Mouse (Mus musculus) spleen, adult 12 weeks (tissue): ENCODE measurements at regions not wholly inside any gene's neighbourhood (a gene's known extent, or its start where the extent isn't known, plus 50 kb on each side); places are given as distances from the start of the nearest gene placed in this dataset.
A peak's percentile ranks its signal among the peaks of the same experiment; 100 is the strongest.
"Not testable (repeated sequence)": the region's sequence is repeated elsewhere in the genome, so short reads cannot be mapped to it uniquely, and the experiment has no call there.

Experiments
- DNase-seq: peaks from one replicate; pipeline ENCODE4 v3.0.0; 2022; ENCODE audit warnings: low spot score

GRCm38 (mm10) chr17:17293932-17294534 is 80.1 kb upstream of the Riok2 start:
- DNase-seq, result peak; percentile 75

- DNase-seq, result not testable (repeated sequence)
Measured at GRCm38 (mm10) chr17:17295037-17295436, 79.1 kb upstream of the Riok2 start.

GRCm38 (mm10) chr17:17303496-17303895 is 70.6 kb upstream of the Riok2 start:
- DNase-seq, result not testable (repeated sequence)
